Mouse (Mus musculus) MEL (cell line): ENCODE measurements around the gene Cnrip1. TPM values are rescaled to one million over a fixed set of nuclear protein-coding genes. Genes with fewer than 3 reads are reported as not detected.

ENCODE experiments used
- DNase-seq: peaks from one replicate; pipeline ENCODE4 v3.0.0; 2011; ENCODE audit warnings: low read depth, low spot score
- H3K27ac ChIP-seq: 2 replicates; pipeline ENCODE4 v1.5.1; 2012; ENCODE audit warnings: low read depth, mild to moderate bottlenecking, control low read depth, low read length, moderate library complexity; ENCODE audit not compliant: control insufficient read depth
- H3K27me3 ChIP-seq, 2 experiments: fragments of 150-350 bp in 1 of 2; sonication (generic) in 1 of 2; 2 replicates each; pipeline ENCODE4 v1.6.1; 2012; ENCODE audit warnings: low read length in 2 of 2, mild to moderate bottlenecking in 2 of 2, improper control_type of control experiment in 1 of 2, moderate library complexity in 1 of 2; ENCODE audit not compliant: insufficient read depth in 2 of 2, control insufficient read depth in 1 of 2
- H3K36me3 ChIP-seq, 2 experiments: 2 replicates each; pipeline ENCODE4 v1.6.1; 2012 to 2014; ENCODE audit warnings: low read length in 2 of 2, improper control_type of control experiment in 1 of 2, inconsistent platforms in 1 of 2, mild to moderate bottlenecking in 1 of 2; ENCODE audit not compliant: insufficient read depth in 2 of 2, control insufficient read depth in 1 of 2
- H3K4me1 ChIP-seq, 2 experiments: fragments of 150-350 bp in 1 of 2; sonication (generic) in 1 of 2; 2 replicates each; pipeline ENCODE4 v1.6.1; 2012; ENCODE audit warnings: low read length in 2 of 2, improper control_type of control experiment in 1 of 2, mild to moderate bottlenecking in 1 of 2; ENCODE audit not compliant: insufficient read depth in 2 of 2, control insufficient read depth in 1 of 2
- H3K4me3 ChIP-seq, 2 experiments: fragments of 150-350 bp in 1 of 2; sonication (generic) in 1 of 2; 2 replicates each; pipeline ENCODE4 v1.5.1; 2012; ENCODE audit warnings: low read depth in 2 of 2, low read length in 2 of 2, mild to moderate bottlenecking in 2 of 2, moderate library complexity in 2 of 2, control low read depth in 1 of 2, improper control_type of control experiment in 1 of 2; ENCODE audit not compliant: control insufficient read depth in 1 of 2, insufficient read depth in 1 of 2
- H3K79me2 ChIP-seq: 2 replicates; pipeline ENCODE4 v1.6.1; 2012; ENCODE audit warnings: mild to moderate bottlenecking, low read length, moderate library complexity; ENCODE audit not compliant: control insufficient read depth, poor library complexity, insufficient read depth
- H3K9ac ChIP-seq: 2 replicates; pipeline ENCODE4 v1.6.1; 2012; ENCODE audit warnings: low read depth, mild to moderate bottlenecking, control low read depth, low read length, moderate library complexity; ENCODE audit not compliant: control insufficient read depth, poor library complexity, severe bottlenecking
- H3K9me3 ChIP-seq: fragments of 150-350 bp; sonication (generic); replicated peaks from 2 replicates; pipeline ENCODE4 v1.6.1; 2012; ENCODE audit warnings: mild to moderate bottlenecking, low read length, improper control_type of control experiment, moderate library complexity; ENCODE audit not compliant: insufficient read depth
- BHLHE40 ChIP-seq: IDR thresholded peaks from 2 replicates; pipeline ENCODE4 v1.6.1; 2012; ENCODE audit warnings: low read depth, mild to moderate bottlenecking, inconsistent platforms, low read length, improper control_type of control experiment, borderline replicate concordance
- CHD2 ChIP-seq: IDR thresholded peaks from 2 replicates; pipeline ENCODE4 v1.6.1; 2011; ENCODE audit warnings: low read length, improper control_type of control experiment
- CTCF ChIP-seq, 3 experiments: IDR thresholded peaks in 2 of 3; conservative IDR thresholded peaks in 1 of 3; 2 replicates each; pipeline ENCODE4 v1.5.1; 2011 to 2012; ENCODE audit warnings: low read length in 3 of 3, low read depth in 2 of 3, mild to moderate bottlenecking in 2 of 3, improper control_type of control experiment in 1 of 3, inconsistent platforms in 1 of 3, mixed read lengths in 1 of 3, moderate library complexity in 1 of 3; ENCODE audit not compliant: control insufficient read depth in 1 of 3, insufficient read depth in 1 of 3, poor library complexity in 1 of 3, severe bottlenecking in 1 of 3
- MAZ ChIP-seq: IDR thresholded peaks from 2 replicates; pipeline ENCODE4 v1.6.1; 2012; ENCODE audit warnings: low read depth, mild to moderate bottlenecking, inconsistent platforms, low read length, improper control_type of control experiment
- NRF1 ChIP-seq: IDR thresholded peaks from 2 replicates; pipeline ENCODE4 v1.6.1; 2014; ENCODE audit warnings: low read depth, mild to moderate bottlenecking, inconsistent platforms, low read length, improper control_type of control experiment, moderate library complexity; ENCODE audit not compliant: poor library complexity, insufficient read depth, severe bottlenecking
- POLR2A ChIP-seq, 2 experiments: IDR thresholded peaks; 2 replicates each; pipeline ENCODE4 v1.6.1; 2011 to 2012; ENCODE audit warnings: low read length in 2 of 2, mild to moderate bottlenecking in 2 of 2, control low read depth in 1 of 2, improper control_type of control experiment in 1 of 2, low read depth in 1 of 2, moderate library complexity in 1 of 2; ENCODE audit not compliant: control insufficient read depth in 1 of 2, insufficient read depth in 1 of 2, poor library complexity in 1 of 2
- RAD21 ChIP-seq: IDR thresholded peaks from 2 replicates; pipeline ENCODE4 v1.6.1; 2011; ENCODE audit warnings: mild to moderate bottlenecking, low read depth, low read length, improper control_type of control experiment
- SMC3 ChIP-seq: IDR thresholded peaks from 2 replicates; pipeline ENCODE4 v1.6.1; 2011; ENCODE audit warnings: low read depth, low read length, improper control_type of control experiment
- TBP ChIP-seq: IDR thresholded peaks from 2 replicates; pipeline ENCODE4 v1.8.0; 2011; ENCODE audit warnings: low read depth, low read length, improper control_type of control experiment
- ZMIZ1 ChIP-seq: IDR thresholded peaks from 2 replicates; pipeline ENCODE4 v1.6.1; 2012; ENCODE audit warnings: low read depth, mild to moderate bottlenecking, inconsistent platforms, low read length, improper control_type of control experiment, moderate library complexity
- ZNF384 ChIP-seq: IDR thresholded peaks from 2 replicates; pipeline ENCODE4 v1.6.1; 2012; ENCODE audit warnings: low read depth, mild to moderate bottlenecking, inconsistent platforms, low read length, improper control_type of control experiment
- polyA plus RNA-seq, 2 experiments: library from polyadenylated mRNA; stranded (reverse) in 1 of 2; unstranded in 1 of 2; fragments of >175 nt in 1 of 2; fragments of >200 nt in 1 of 2; gene quantifications; 2 replicates each; pipeline versions ENCODE4 v1.2.1 to v1.2.4; 2012; ENCODE audit warnings: low replicate concordance in 2 of 2, low read depth in 1 of 2; ENCODE audit not compliant: insufficient read length in 2 of 2, insufficient read depth in 1 of 2, missing spikeins in 1 of 2
- total RNA-seq: library from RNA; depleted of rRNA; stranded (reverse); fragments of 300-350 nt; gene quantifications from 2 replicates; pipeline ENCODE4 v1.2.3, GENCODE M21; 2012

Gene Cnrip1
- total and polyA plus RNA-seq, 3 experiments, result not detected

- TF ChIP-seq MAZ (no peak), RAD21 (peak; percentile 40), NRF1 (no peak), SMC3 (peak; percentile 45), CTCF (IDR thresholded peaks at IDR 0.05 in 2 of 3, conservative IDR thresholded peaks at IDR 0.05 in 1 of 3; ENCODE audit: control insufficient read depth in 1 of 3, insufficient read depth in 1 of 3, low read depth in 2 of 3, low read length in 3 of 3, poor library complexity in 1 of 3, severe bottlenecking in 1 of 3) (peak in 1 of 3 experiments; percentile 23; a peak in 1 of 6 replicates), POLR2A (IDR thresholded peaks at IDR 0.05; ENCODE audit: control insufficient read depth in 1 of 2, insufficient read depth in 1 of 2, low read depth in 1 of 2, low read length in 2 of 2, poor library complexity in 1 of 2) (no peak)
- Histone ChIP-seq H3K79me2 (peaks cover 5% of the 10 kb centered on the region), H3K4me1 (peaks cover 2 to 3% of the 10 kb centered on the region in 2 experiments; a peak in 2 of 4 replicates), H3K9me3 (no peaks in the 10 kb centered on the region), H3K36me3 (peaks cover 0 to 7% of the 10 kb centered on the region in 2 experiments; a peak in 2 of 4 replicates), H3K4me3 (no peak overlapping the region), H3K9ac (no peak overlapping the region), H3K27me3 (no peaks in the 10 kb centered on the region; a peak in 1 of 4 replicates), H3K27ac (no peak overlapping the region)
- no peak for DNase-seq
Measured at GRCm38 (mm10) chr11:17012948-17013347, 38.4 kb upstream of the Cnrip1 start.

GRCm38 (mm10) chr11:17019328-17019727 is 32.1 kb upstream of the Cnrip1 start:
- Histone ChIP-seq H3K27ac (no peak overlapping the region), H3K79me2 (no peaks in the 10 kb centered on the region), H3K36me3 (no peaks in the 10 kb centered on the region)
- TF ChIP-seq ZNF384 (no peak), CTCF (IDR thresholded peaks at IDR 0.05 in 2 of 3, conservative IDR thresholded peaks at IDR 0.05 in 1 of 3; ENCODE audit: control insufficient read depth in 1 of 3, insufficient read depth in 1 of 3, low read depth in 2 of 3, low read length in 3 of 3, poor library complexity in 1 of 3, severe bottlenecking in 1 of 3) (peak; percentile 7 to 26 (median 10); a peak in 2 of 6 replicates)
- TF ChIP-seq, all 39 proteins: peak for 1
- H3K27me3 ChIP-seq, result no peaks in the 10 kb centered on the region; a peak in 3 of 4 replicates
- no peak overlapping the region for H3K9ac ChIP-seq
- no peaks in the 10 kb centered on the region for H3K4me1 ChIP-seq
- DNase-seq, result no peak
- no peak overlapping the region for H3K4me3 ChIP-seq
- no peaks in the 10 kb centered on the region for H3K9me3 ChIP-seq

GRCm38 (mm10) chr11:17023206-17023605 is 28.2 kb upstream of the Cnrip1 start:
- Histone ChIP-seq H3K9me3 (no peaks in the 10 kb centered on the region), H3K36me3 (no peaks in the 10 kb centered on the region), H3K4me1 (no peaks in the 10 kb centered on the region), H3K79me2 (no peaks in the 10 kb centered on the region), H3K27ac (no peak overlapping the region), H3K27me3 (peaks cover 6 to 12% of the 10 kb centered on the region in 2 experiments), H3K9ac (no peak overlapping the region), H3K4me3 (no peak overlapping the region)
- TF ChIP-seq CHD2, result no peak
- no peak for TF ChIP-seq TBP
- TF ChIP-seq BHLHE40, result no peak
- TF ChIP-seq MAZ, result no peak
- TF ChIP-seq ZMIZ1, result no peak
- no peak for DNase-seq
